Mouse (Mus musculus): ENCODE results near the gene Vmn2r83.

- TF ChIP-seq CTCF (IDR thresholded peaks at IDR 0.05; ENCODE audit: low read depth, low read length) (no peak), POLR2A (IDR thresholded peaks at IDR 0.05; ENCODE audit: insufficient read depth, low read length) (no peak), EP300 (IDR thresholded peaks at IDR 0.05; ENCODE audit: insufficient read depth, low read depth, low read length) (no peak)
Observed at GRCm38 (mm10) chr10:79530721-79531120, 62.2 kb downstream of the Vmn2r83 start.

Data from ES-Bruce4 (cell line).